Mouse (Mus musculus) pancreas, adult 10 weeks (tissue): ENCODE data around the gene Mlf1. TPM values are rescaled to one million over a fixed set of nuclear protein-coding genes. Genes with fewer than 3 reads are reported as not detected.

ENCODE experiments used
- polyA plus RNA-seq: library from polyadenylated mRNA; stranded (reverse); fragments of 350-450 nt; fragmentation: Illumina TruSeq; extraction: RNeasy Lipid Tissue Mini Kit (QIAGEN cat#74804); gene quantifications from one replicate; pipeline ENCODE4 v1.2.3, GENCODE M21; 2015; ENCODE audit warnings: low read depth, low replicate concordance; ENCODE audit not compliant: insufficient read depth

Gene Mlf1
- polyA plus RNA-seq: not detected

DNA sequence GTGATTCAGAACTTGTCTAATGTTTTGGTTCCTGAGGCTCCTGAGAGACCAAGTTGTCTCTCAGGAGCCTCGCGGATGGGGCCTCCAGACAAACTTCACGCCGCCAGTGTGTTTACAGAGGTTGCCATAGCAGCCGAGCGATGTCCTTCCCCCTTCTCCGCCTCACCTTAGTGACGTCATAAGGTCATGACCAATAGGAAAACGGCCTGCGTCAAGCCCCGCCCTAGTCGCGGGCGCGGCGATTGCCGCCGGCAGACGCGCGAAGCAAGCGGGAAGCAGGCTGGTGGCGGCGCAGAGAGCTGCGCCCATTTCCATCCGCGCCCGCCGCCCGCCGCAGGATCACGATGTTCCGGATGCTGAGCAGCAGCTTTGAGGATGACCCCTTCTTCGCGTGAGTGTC, at the start of gene Mlf1:
TSS of gene Mlf1 (plus strand) at position 226 of the 400 bp plus-strand sequence.

GRCm38 (mm10) chr3:67375063-67375462, 1.2 kb downstream of the Mlf1 start, which contains the start of gene Gm17402:
TSS of gene Gm17402 (minus strand) at chr3:67375163.

GRCm38 (mm10) chr3:67429999-67430380, 56.1 kb downstream of the Mlf1 start, which contains the start of gene Gfm1:
TSS of gene Gfm1 (plus strand) at chr3:67430096.

Other genes starting within 250 kb of the Mlf1 start
- gene Gm17402, start 1.1 kb downstream of the Mlf1 start, polyA plus RNA-seq: not detected
- gene Gfm1, start 56.0 kb downstream of the Mlf1 start, polyA plus RNA-seq: 3.5 TPM
- 10.7 TPM for gene Lxn, start 89.8 kb downstream of the Mlf1 start, polyA plus RNA-seq
- 1.1 TPM for gene Rarres1, start 141.4 kb downstream of the Mlf1 start, polyA plus RNA-seq
- 11.1 TPM for gene Mfsd1, start 208.6 kb downstream of the Mlf1 start, polyA plus RNA-seq